ENCODE assay signal across 7 mouse cellular contexts in genomic region chr17:34038440-34038839, GRCm38 (mm10). TPM values are rescaled to one million over a fixed set of nuclear protein-coding genes. Genes with fewer than 3 reads are reported as not detected.
DNase-seq lines count a peak whose midpoint lies in the region; ATAC-seq and TF ChIP-seq lines count a peak whose summit lies in the region.

No protein-coding gene starts in this region.

- no peak for TF ChIP-seq POLR2A in olfactory bulb, adult 2 months (IDR thresholded peaks at IDR 0.05; ENCODE audit: insufficient read depth, low read depth, low read length)

- peaks cover 47% of the 10 kb centered on the region for H3K27me3 ChIP-seq in embryonic facial prominence, embryonic 10.5 days (replicated peaks; ENCODE audit: low read depth, poor library complexity, severe bottlenecking)
- H3K27me3 ChIP-seq in heart, embryonic 15.5 days = peaks cover 47% of the 10 kb centered on the region

- peaks cover 52% of the 10 kb centered on the region for H3K4me1 ChIP-seq in embryonic facial prominence, embryonic 10.5 days
- peaks cover 43% of the 10 kb centered on the region for H3K4me1 ChIP-seq in heart, embryonic 15.5 days (replicated peaks)
- H3K4me1 ChIP-seq in olfactory bulb, adult 2 months (ENCODE audit: control insufficient read depth, insufficient read depth, low read length) = peaks cover 47% of the 10 kb centered on the region

- peak overlapping the region; percentile 56 for H3K4me2 ChIP-seq in heart, embryonic 15.5 days

- WGBS in embryonic facial prominence, embryonic 10.5 days = 15% methylated on average over 21 of the region's 21 CpGs
- WGBS in heart, embryonic 15.5 days = 21% methylated on average over 21 of the region's 21 CpGs
- 5% methylated on average over 21 of the region's 21 CpGs for WGBS in olfactory bulb, adult 2 months

- peaks cover 52% of the 10 kb centered on the region for H3K36me3 ChIP-seq in embryonic facial prominence, embryonic 10.5 days (replicated peaks)
- peaks cover 43% of the 10 kb centered on the region for H3K36me3 ChIP-seq in heart, embryonic 15.5 days

- peak overlapping the region; percentile 46 for H3K4me3 ChIP-seq in embryonic facial prominence, embryonic 10.5 days
- peak overlapping the region; percentile 25 for H3K4me3 ChIP-seq in heart, embryonic 15.5 days
- H3K4me3 ChIP-seq in olfactory bulb, adult 2 months (ENCODE audit: insufficient read depth, low read depth, low read length) = peak overlapping the region; percentile 19

- ATAC-seq in heart, embryonic 15.5 days (replicated peaks; ENCODE audit: insufficient number of reproducible peaks, insufficient read depth, low FRiP score, low read depth) = no peak

- no peak overlapping the region for H3K27ac ChIP-seq in embryonic facial prominence, embryonic 10.5 days (replicated peaks)
- H3K27ac ChIP-seq in heart, embryonic 15.5 days = no peak overlapping the region
- H3K27ac ChIP-seq in olfactory bulb, adult 2 months (ENCODE audit: insufficient read depth, low read depth, low read length) = peak overlapping the region; percentile 31; the same call in 1 of the 2 replicates

- peak; percentile 64 for DNase-seq in left cerebral cortex, adult 11 months (ENCODE audit: low spot score)
- DNase-seq in left cerebral cortex, postnatal 36 days (ENCODE audit: low spot score in 2 of 2) = no peak
- DNase-seq in embryonic facial prominence, embryonic 10.5 days (ENCODE audit: low spot score) = no peak
- DNase-seq in left cerebral cortex, postnatal 4 days = peak; percentile 63
- DNase-seq in embryo, embryonic 10.5 days (ENCODE audit: low spot score) = no peak

- H3K9me3 ChIP-seq in embryonic facial prominence, embryonic 10.5 days = no peaks in the 10 kb centered on the region
- no peaks in the 10 kb centered on the region for H3K9me3 ChIP-seq in heart, embryonic 15.5 days (replicated peaks)

- intact Hi-C loops in left cerebral cortex, postnatal 36 days (cut with DNase I) = loop anchor here (10.0 kb wide), 1 partner anchor 556 kb away; the partner anchor contains the start of genes Ager and Pbx2
- intact Hi-C loops in left cerebral cortex, postnatal 4 days (cut with DNase I) = loop anchor here (5.0 kb wide), 1 partner anchor 79 kb away; the partner anchor contains the start of gene H2-DMa

- 0 out of 2 replicates have a peak overlapping the region, but pooled peaks have one; percentile 17 for H3K9ac ChIP-seq in heart, embryonic 15.5 days

- no peak for TF ChIP-seq CTCF in olfactory bulb, adult 2 months (IDR thresholded peaks at IDR 0.05; ENCODE audit: insufficient read depth, low read depth, low read length)

RNA-seq across cellular contexts. Expression of gene Col11a2, which starts 0.8 kb away (rescaled TPM):
- total RNA-seq in left cerebral cortex, postnatal 36 days (2021) = 10 to 100 TPM; 15.1 to 16.3 TPM
- polyA plus RNA-seq in embryonic facial prominence, embryonic 10.5 days (2016; fragmentation: Nextera tagmentation; extraction: Ambion mirVana) = 1.0 and 1.2 TPM in 2 replicates
- polyA plus RNA-seq in heart, embryonic 15.5 days (2015; fragmentation: Nextera tagmentation; extraction: Ambion mirVana) = 1.3 and 4.6 TPM in 2 replicates
- total RNA-seq in left cerebral cortex, postnatal 4 days (2021) = 1 to 10 TPM; 6.8 to 9.8 TPM
- not detected in 2 replicates for polyA plus RNA-seq in olfactory bulb, adult 2 months (2012; ENCODE audit: insufficient read depth, insufficient read length, low replicate concordance, missing spikeins)

RNA-seq across cellular contexts. Expression of gene Rxrb, which starts 6.8 kb away (rescaled TPM):
- 10 to 100 TPM; 81.9 to 87.8 TPM for total RNA-seq in left cerebral cortex, postnatal 36 days (2021)
- polyA plus RNA-seq in embryonic facial prominence, embryonic 10.5 days (2016; fragmentation: Nextera tagmentation; extraction: Ambion mirVana) = 44.7 and 47.9 TPM in 2 replicates
- polyA plus RNA-seq in heart, embryonic 15.5 days (2015; fragmentation: Nextera tagmentation; extraction: Ambion mirVana) = 26.8 and 38.5 TPM in 2 replicates
- total RNA-seq in left cerebral cortex, postnatal 4 days (2021) = 10 to 100 TPM; 80.7 to 84.9 TPM
- not detected in 2 replicates for polyA plus RNA-seq in olfactory bulb, adult 2 months (2012; ENCODE audit: insufficient read depth, insufficient read length, low replicate concordance, missing spikeins)

RNA-seq across cellular contexts. Expression of gene Slc39a7, which starts 7.0 kb away (rescaled TPM):
- total RNA-seq in left cerebral cortex, postnatal 36 days (2021) = 100 to 1,000 TPM; 101 to 105 TPM
- 167 and 177 TPM in 2 replicates for polyA plus RNA-seq in embryonic facial prominence, embryonic 10.5 days (2016; fragmentation: Nextera tagmentation; extraction: Ambion mirVana)
- 97.8 and 133 TPM in 2 replicates for polyA plus RNA-seq in heart, embryonic 15.5 days (2015; fragmentation: Nextera tagmentation; extraction: Ambion mirVana)
- total RNA-seq in left cerebral cortex, postnatal 4 days (2021) = 10 to 100 TPM; 96.3 to 98.7 TPM
- not detected in 2 replicates for polyA plus RNA-seq in olfactory bulb, adult 2 months (2012; ENCODE audit: insufficient read depth, insufficient read length, low replicate concordance, missing spikeins)

RNA-seq across cellular contexts. Expression of gene H2-Ke6, which starts 10.6 kb away (rescaled TPM):
- total RNA-seq in left cerebral cortex, postnatal 36 days (2021) = 10 to 100 TPM; 35.7 to 36.6 TPM
- 41.4 and 44.8 TPM in 2 replicates for polyA plus RNA-seq in embryonic facial prominence, embryonic 10.5 days (2016; fragmentation: Nextera tagmentation; extraction: Ambion mirVana)
- 47.4 and 56.2 TPM in 2 replicates for polyA plus RNA-seq in heart, embryonic 15.5 days (2015; fragmentation: Nextera tagmentation; extraction: Ambion mirVana)
- 10 to 100 TPM; 41.6 to 45.2 TPM for total RNA-seq in left cerebral cortex, postnatal 4 days (2021)
- polyA plus RNA-seq in olfactory bulb, adult 2 months (2012; ENCODE audit: insufficient read depth, insufficient read length, low replicate concordance, missing spikeins) = not detected in 2 replicates

RNA-seq across cellular contexts. Expression of gene Ring1, which starts 14.0 kb away (rescaled TPM):
- 10 to 100 TPM; 33.5 to 35.9 TPM for total RNA-seq in left cerebral cortex, postnatal 36 days (2021)
- 11.0 and 11.6 TPM in 2 replicates for polyA plus RNA-seq in embryonic facial prominence, embryonic 10.5 days (2016; fragmentation: Nextera tagmentation; extraction: Ambion mirVana)
- 15.8 and 20.8 TPM in 2 replicates for polyA plus RNA-seq in heart, embryonic 15.5 days (2015; fragmentation: Nextera tagmentation; extraction: Ambion mirVana)
- 10 to 100 TPM; 23.6 to 28.2 TPM for total RNA-seq in left cerebral cortex, postnatal 4 days (2021)
- not detected in 2 replicates for polyA plus RNA-seq in olfactory bulb, adult 2 months (2012; ENCODE audit: insufficient read depth, insufficient read length, low replicate concordance, missing spikeins)

Comparison
In these comparisons a context has a peak if more than half of its experiments do, and no peak if none do; other contexts are left out.
1. DNase-seq: peak in left cerebral cortex, adult 11 months (single experiment) and left cerebral cortex, postnatal 4 days (single experiment); none in left cerebral cortex, postnatal 36 days (0 of 2), embryonic facial prominence, embryonic 10.5 days (single experiment) and embryo, embryonic 10.5 days (single experiment).
2. Peak in every context shown above with its lines, with median percentiles within 50 percentile points of each other: H3K4me3 ChIP-seq.